Mouse (Mus musculus) CH12.LX (cell line): ENCODE measurements around the gene Cd5.

Source experiments
- CTCF ChIP-seq, 2 experiments: IDR thresholded peaks in 1 of 2; conservative IDR thresholded peaks in 1 of 2; 2 replicates each; pipeline ENCODE4 v1.5.1; 2011 to 2012; ENCODE audit warnings: low read depth in 2 of 2, low read length in 2 of 2, improper control_type of control experiment in 1 of 2, inconsistent platforms in 1 of 2, mild to moderate bottlenecking in 1 of 2, moderate library complexity in 1 of 2
- MAX ChIP-seq: IDR thresholded peaks from 2 replicates; pipeline ENCODE4 v1.6.1; 2011; ENCODE audit warnings: low read length, improper control_type of control experiment
- SMC3 ChIP-seq: IDR thresholded peaks from 2 replicates; pipeline ENCODE4 v1.6.1; 2011; ENCODE audit warnings: low read depth, low read length, improper control_type of control experiment

DNA sequence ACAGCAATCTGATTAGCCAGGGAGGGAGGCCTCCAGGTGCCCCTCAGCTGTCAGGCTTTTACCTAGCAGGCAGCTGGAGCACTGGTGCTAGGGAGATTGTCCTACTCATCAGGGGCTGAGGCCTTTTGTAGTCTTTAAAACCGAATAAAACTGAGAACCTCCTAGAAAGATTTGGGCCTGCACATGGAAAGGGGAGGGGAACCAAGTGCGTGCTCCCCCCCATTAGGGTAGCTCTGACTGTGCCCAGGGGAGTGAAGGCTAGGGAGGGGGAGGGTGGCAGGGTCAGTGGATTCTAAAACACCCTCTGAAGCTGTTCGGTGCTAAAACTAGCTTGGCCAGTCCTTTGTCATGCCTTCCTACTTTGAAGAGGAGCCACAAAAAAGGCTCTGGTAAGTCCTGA lies 18.3 kb downstream of the Cd5 start:
- TF ChIP-seq SMC3 (no peak), MAX (no peak), CTCF (conservative IDR thresholded peaks at IDR 0.05 in 1 of 2, IDR thresholded peaks at IDR 0.05 in 1 of 2; ENCODE audit: low read depth in 2 of 2, low read length in 2 of 2) (no peak)
